37 mouse cellular contexts compared by ENCODE assay signal in genomic region chr16:79142813-79143212, GRCm38 (mm10). TPM values are rescaled to one million over a fixed set of nuclear protein-coding genes. Genes with fewer than 3 reads are reported as not detected.
"Had no signal": no experiment of that assay in that cellular context is flagged by ENCODE, and none has a peak within 500 bp of the region (broad histone marks: within the 10 kb centered on the region; RNA-seq: fewer than 3 reads in every experiment).

No protein-coding gene starts in this region.

- H3K9me3 ChIP-seq: embryonic facial prominence, embryonic 10.5 days; embryonic facial prominence, embryonic 12.5 days; embryonic facial prominence, embryonic 13.5 days; embryonic facial prominence, embryonic 15.5 days; forebrain, embryonic 10.5 days; forebrain, embryonic 12.5 days; forebrain, embryonic 13.5 days; forebrain, embryonic 15.5 days had no signal

- H3K4me1 ChIP-seq: embryonic facial prominence, embryonic 10.5 days; embryonic facial prominence, embryonic 12.5 days; embryonic facial prominence, embryonic 13.5 days; embryonic facial prominence, embryonic 15.5 days; forebrain, embryonic 10.5 days; forebrain, embryonic 12.5 days; forebrain, embryonic 13.5 days; forebrain, embryonic 15.5 days had no signal

- H3K9ac ChIP-seq: embryonic facial prominence, embryonic 12.5 days; embryonic facial prominence, embryonic 13.5 days; embryonic facial prominence, embryonic 15.5 days; forebrain, embryonic 12.5 days; forebrain, embryonic 13.5 days; forebrain, embryonic 15.5 days; forebrain, postnatal 0 days had no signal

- H3K36me3 ChIP-seq: embryonic facial prominence, embryonic 10.5 days; embryonic facial prominence, embryonic 12.5 days; embryonic facial prominence, embryonic 13.5 days; embryonic facial prominence, embryonic 15.5 days; forebrain, embryonic 10.5 days; forebrain, embryonic 12.5 days; forebrain, embryonic 15.5 days had no signal

- ATAC-seq: forebrain, embryonic 13.5 days; forebrain, embryonic 14.5 days; forebrain, embryonic 15.5 days; forebrain, embryonic 16.5 days; forebrain, postnatal 0 days had no signal

- H3K4me3 ChIP-seq: embryonic facial prominence, embryonic 10.5 days; embryonic facial prominence, embryonic 12.5 days; embryonic facial prominence, embryonic 13.5 days; embryonic facial prominence, embryonic 15.5 days; erythroblast, embryonic 14.5 days; forebrain, embryonic 10.5 days; forebrain, embryonic 12.5 days; forebrain, embryonic 13.5 days; forebrain, embryonic 15.5 days; gastrocnemius, adult 2 months; heart, adult 2 months had no signal

- H3K27me3 ChIP-seq: embryonic facial prominence, embryonic 12.5 days; embryonic facial prominence, embryonic 13.5 days; embryonic facial prominence, embryonic 15.5 days; forebrain, embryonic 12.5 days; forebrain, embryonic 13.5 days; forebrain, embryonic 15.5 days had no signal

- H3K4me2 ChIP-seq: embryonic facial prominence, embryonic 12.5 days; embryonic facial prominence, embryonic 13.5 days; embryonic facial prominence, embryonic 15.5 days; forebrain, embryonic 12.5 days; forebrain, embryonic 13.5 days; forebrain, embryonic 15.5 days had no signal

- DNase-seq: cerebellum, adult 2 months; cerebellum, adult 8-10 months; cerebellum, adult 9-10 months; cerebellum, adult 9-11 months; cerebellum, postnatal 10 days; cerebellum, postnatal 14 days; cerebellum, postnatal 25 days; cerebellum, postnatal 36 days; embryo, embryonic 11 days; forebrain, postnatal 0 days; gastrocnemius, adult 2 months; gastrocnemius, postnatal 10 days; gastrocnemius, postnatal 14 days; gastrocnemius, postnatal 25 days; gastrocnemius, postnatal 36 days; heart, adult 11 months; heart, adult 18-20 months; heart, adult 2 months had no signal

- H3K27ac ChIP-seq: embryonic facial prominence, embryonic 10.5 days; embryonic facial prominence, embryonic 12.5 days; embryonic facial prominence, embryonic 13.5 days; embryonic facial prominence, embryonic 15.5 days; forebrain, embryonic 10.5 days; forebrain, embryonic 12.5 days; forebrain, embryonic 13.5 days; forebrain, embryonic 15.5 days; gastrocnemius, adult 2 months; heart, adult 2 months had no signal

RNA-seq across cellular contexts. Expression of gene Tmprss15, which starts 51.9 kb away (rescaled TPM):
- total RNA-seq: common myeloid progenitor, adult 5-6 weeks; forebrain, postnatal 0 days; gastrocnemius, adult 18-20 months; gastrocnemius, adult 2 months; gastrocnemius, adult 8-10 months; gastrocnemius, postnatal 10 days; gastrocnemius, postnatal 14 days; gastrocnemius, postnatal 25 days; gastrocnemius, postnatal 36 days; granulocyte monocyte progenitor cell, adult 5-6 weeks; heart, adult 18-20 months; heart, adult 2 months had no signal
- polyA plus RNA-seq: cerebellum, adult 2 months; cortical plate, adult 2 months; embryonic facial prominence, embryonic 10.5 days; embryonic facial prominence, embryonic 11.5 days; embryonic facial prominence, embryonic 12.5 days; embryonic facial prominence, embryonic 13.5 days; embryonic facial prominence, embryonic 14.5 days; embryonic facial prominence, embryonic 15.5 days; erythroblast, embryonic 14.5 days; forebrain, embryonic 10.5 days; forebrain, embryonic 12.5 days; forebrain, embryonic 13.5 days; forebrain, embryonic 15.5 days; forebrain, embryonic 16.5 days; forebrain, postnatal 0 days; gonadal fat pad, adult 2 months; heart, adult 2 months had no signal
